Mouse (Mus musculus) cortical plate, adult 2 months (tissue): Measurements from ENCODE around the gene Ttc23.

Experiments used
- CTCF ChIP-seq: fragments of 200-500 bp; IDR thresholded peaks from 2 replicates; pipeline ENCODE4 v1.5.1; 2011; ENCODE audit warnings: mild to moderate bottlenecking, control low read depth, low read length; ENCODE audit not compliant: insufficient read depth; ENCODE audit errors: extremely low read depth
- POLR2A ChIP-seq: fragments of 200-500 bp; IDR thresholded peaks from 2 replicates; pipeline ENCODE4 v1.6.1; 2011; ENCODE audit warnings: mild to moderate bottlenecking, low read length, control low read depth; ENCODE audit not compliant: insufficient read depth; ENCODE audit errors: extremely low read depth

DNA sequence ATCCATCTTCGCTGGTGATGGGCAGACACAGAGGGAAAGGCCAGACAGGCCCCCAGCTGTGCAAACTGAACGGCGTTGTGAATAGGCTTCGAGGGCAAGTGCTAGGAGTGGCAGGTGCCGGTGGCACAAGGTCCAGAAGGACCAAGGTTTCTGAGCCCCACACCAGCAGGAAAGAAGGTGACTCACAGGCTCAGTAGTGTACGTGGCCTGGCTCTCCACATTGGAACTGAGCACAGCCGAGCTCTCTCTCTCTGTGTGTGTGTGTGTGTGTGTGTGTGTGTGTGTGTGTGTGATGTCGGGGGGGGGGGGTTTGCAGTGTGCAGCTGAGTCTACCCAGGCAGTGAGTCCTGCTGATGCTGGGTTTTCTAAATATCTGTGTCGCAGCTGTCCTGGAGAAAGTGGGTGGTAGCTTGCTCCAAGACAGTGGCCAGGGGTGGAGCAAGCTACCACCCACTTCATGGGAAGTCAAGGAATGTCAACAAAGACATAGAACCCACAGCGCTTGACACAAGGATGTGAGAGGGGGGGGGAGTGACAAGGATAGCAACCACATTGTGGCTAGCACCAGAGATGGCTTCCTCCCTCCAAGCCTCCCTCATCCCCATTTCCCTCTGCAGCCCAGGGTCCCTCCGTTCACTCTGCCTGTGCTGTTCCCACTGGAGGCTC is 69.1 kb downstream of the Ttc23 start:
- TF ChIP-seq POLR2A, result no peak
- TF ChIP-seq CTCF, result no peak
